ENCODE assay signal across 19 mouse cellular contexts in the genomic region with DNA sequence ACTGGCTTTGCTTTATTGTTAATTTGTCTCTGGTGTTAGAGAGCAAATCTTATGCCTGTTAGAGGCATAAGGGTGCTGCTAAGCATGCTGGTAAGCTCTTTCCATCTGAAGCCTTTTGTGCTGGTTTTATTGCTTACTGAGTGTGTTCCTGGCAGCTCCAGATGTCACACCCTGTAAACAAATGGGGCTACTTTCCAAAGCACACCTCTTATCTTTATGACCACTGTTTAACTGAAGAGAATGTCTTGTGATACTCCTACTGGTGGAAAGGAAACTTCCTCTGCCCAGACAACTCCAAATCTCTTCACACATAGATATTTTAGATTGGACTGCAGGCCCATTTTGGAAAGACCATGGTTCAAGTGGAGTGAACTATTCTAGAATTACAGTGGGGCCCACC.
"Had no signal": no experiment of that assay in that cellular context is flagged by ENCODE, and none has a peak within 500 bp of the region (broad histone marks: within the 10 kb centered on the region; RNA-seq: fewer than 3 reads in every experiment).

No protein-coding gene starts in this region.

- H3K27ac ChIP-seq: midbrain, embryonic 10.5 days; midbrain, embryonic 12.5 days; neural tube, embryonic 13.5 days had no signal

- H3K9me3 ChIP-seq: megakaryocyte, embryonic 14.5 days; midbrain, embryonic 10.5 days; midbrain, embryonic 12.5 days; neural tube, embryonic 13.5 days had no signal

- ATAC-seq: midbrain, embryonic 16.5 days had no signal

- DNase-seq: lung, adult 18-20 months; lung, embryonic 14.5 days; lung, postnatal 10 days; lung, postnatal 4 days; midbrain, embryonic 14.5 days; retina, postnatal 1 day; right cerebral cortex, adult 18-20 months; right cerebral cortex, postnatal 25 days; right cerebral cortex, postnatal 4 days; spleen, adult 18-20 months; thymus, adult 18-20 months; thymus, postnatal 25 days; thymus, postnatal 4 days had no signal

- H3K4me1 ChIP-seq: midbrain, embryonic 10.5 days; midbrain, embryonic 12.5 days; neural tube, embryonic 13.5 days had no signal

- H3K36me3 ChIP-seq: midbrain, embryonic 10.5 days; midbrain, embryonic 12.5 days; neural tube, embryonic 13.5 days had no signal

- H3K27me3 ChIP-seq: megakaryocyte, embryonic 14.5 days; midbrain, embryonic 12.5 days; neural tube, embryonic 13.5 days had no signal

- H3K4me2 ChIP-seq: lung, embryonic 14.5 days; midbrain, embryonic 12.5 days; neural tube, embryonic 13.5 days had no signal

- H3K9ac ChIP-seq: lung, embryonic 14.5 days; midbrain, embryonic 12.5 days; neural tube, embryonic 13.5 days had no signal

- H3K4me3 ChIP-seq: megakaryocyte, embryonic 14.5 days; midbrain, embryonic 10.5 days; midbrain, embryonic 12.5 days; myocyte; neural tube, embryonic 13.5 days had no signal
